Mouse (Mus musculus): Measurements from ENCODE around the gene Nup62.

Nup62 gene

GRCm38 (mm10) chr7:44815721-44816469 lies at the start of gene Nup62, which contains the start of gene Il4i1:
Nup62 (plus strand) TSS chr7:44816088.
Il4i1 (plus strand) TSS chr7:44816387.
- in situ Hi-C loops (cut with MboI; ENCODE audit: low pct_unique_long_range_greater_than_20kb in 1 of 2, low sequenced_read_pairs in 2 of 2, unreplicated experiment in 1 of 2), result no loop called here

- in situ Hi-C loops (cut with MboI; ENCODE audit: low pct_unique_long_range_greater_than_20kb in 1 of 2, low sequenced_read_pairs in 2 of 2, unreplicated experiment in 1 of 2), result no loop called here
These were observed 47.8 kb upstream of the Nup62 start for GRCm38 (mm10) chr7:44768129-44768528.

- in situ Hi-C loops (cut with MboI; ENCODE audit: low pct_unique_long_range_greater_than_20kb in 1 of 2, low sequenced_read_pairs in 2 of 2, unreplicated experiment in 1 of 2), result no loop called here
These were observed 45.8 kb upstream of the Nup62 start for GRCm38 (mm10) chr7:44770046-44770578.

- in situ Hi-C loops (cut with MboI; ENCODE audit: low pct_unique_long_range_greater_than_20kb in 1 of 2, low sequenced_read_pairs in 2 of 2, unreplicated experiment in 1 of 2), result no loop called here
These were observed 43.2 kb upstream of the Nup62 start for GRCm38 (mm10) chr7:44772591-44773204.

- in situ Hi-C loops (cut with MboI; ENCODE audit: low pct_unique_long_range_greater_than_20kb in 1 of 2, low sequenced_read_pairs in 2 of 2, unreplicated experiment in 1 of 2), result no loop called here
These were observed 38.9 kb upstream of the Nup62 start for GRCm38 (mm10) chr7:44776849-44777498.

GRCm38 (mm10) chr7:44780101-44780500 lies 35.8 kb upstream of the Nup62 start:
- in situ Hi-C loops (cut with MboI; ENCODE audit: low pct_unique_long_range_greater_than_20kb in 1 of 2, low sequenced_read_pairs in 2 of 2, unreplicated experiment in 1 of 2), result no loop called here

- in situ Hi-C loops (cut with MboI; ENCODE audit: low pct_unique_long_range_greater_than_20kb in 1 of 2, low sequenced_read_pairs in 2 of 2, unreplicated experiment in 1 of 2), result no loop called here
These were observed 26.4 kb upstream of the Nup62 start for GRCm38 (mm10) chr7:44789531-44789930.

- in situ Hi-C loops (cut with MboI; ENCODE audit: low pct_unique_long_range_greater_than_20kb in 1 of 2, low sequenced_read_pairs in 2 of 2, unreplicated experiment in 1 of 2), result no loop called here
These were observed 25.8 kb upstream of the Nup62 start for GRCm38 (mm10) chr7:44790066-44790465.

- in situ Hi-C loops (cut with MboI; ENCODE audit: low pct_unique_long_range_greater_than_20kb in 1 of 2, low sequenced_read_pairs in 2 of 2, unreplicated experiment in 1 of 2), result no loop called here
These were observed 23.1 kb upstream of the Nup62 start for GRCm38 (mm10) chr7:44792781-44793180.

- in situ Hi-C loops (cut with MboI; ENCODE audit: low pct_unique_long_range_greater_than_20kb in 1 of 2, low sequenced_read_pairs in 2 of 2, unreplicated experiment in 1 of 2), result no loop called here
These were observed 7.0 kb upstream of the Nup62 start for GRCm38 (mm10) chr7:44808927-44809326.

GRCm38 (mm10) chr7:44809466-44809865 lies 6.4 kb upstream of the Nup62 start:
- in situ Hi-C loops (cut with MboI; ENCODE audit: low pct_unique_long_range_greater_than_20kb in 1 of 2, low sequenced_read_pairs in 2 of 2, unreplicated experiment in 1 of 2), result no loop called here

GRCm38 (mm10) chr7:44810365-44810764 lies 5.5 kb upstream of the Nup62 start:
- in situ Hi-C loops (cut with MboI; ENCODE audit: low pct_unique_long_range_greater_than_20kb in 1 of 2, low sequenced_read_pairs in 2 of 2, unreplicated experiment in 1 of 2), result no loop called here

GRCm38 (mm10) chr7:44810819-44811557 lies 4.9 kb upstream of the Nup62 start:
- in situ Hi-C loops (cut with MboI; ENCODE audit: low pct_unique_long_range_greater_than_20kb in 1 of 2, low sequenced_read_pairs in 2 of 2, unreplicated experiment in 1 of 2), result no loop called here

GRCm38 (mm10) chr7:44812651-44813325 lies 3.1 kb upstream of the Nup62 start:
- in situ Hi-C loops (cut with MboI; ENCODE audit: low pct_unique_long_range_greater_than_20kb in 1 of 2, low sequenced_read_pairs in 2 of 2, unreplicated experiment in 1 of 2), result no loop called here

GRCm38 (mm10) chr7:44813985-44814384 lies 1.9 kb upstream of the Nup62 start:
- in situ Hi-C loops (cut with MboI; ENCODE audit: low pct_unique_long_range_greater_than_20kb in 1 of 2, low sequenced_read_pairs in 2 of 2, unreplicated experiment in 1 of 2), result no loop called here

- in situ Hi-C loops (cut with MboI; ENCODE audit: low pct_unique_long_range_greater_than_20kb in 1 of 2, low sequenced_read_pairs in 2 of 2, unreplicated experiment in 1 of 2), result no loop called here
These were observed 1.5 kb upstream of the Nup62 start for GRCm38 (mm10) chr7:44814423-44814822.

GRCm38 (mm10) chr7:44814952-44815553 lies 835 bp upstream of the Nup62 start:
- in situ Hi-C loops (cut with MboI; ENCODE audit: low pct_unique_long_range_greater_than_20kb in 1 of 2, low sequenced_read_pairs in 2 of 2, unreplicated experiment in 1 of 2), result no loop called here

- in situ Hi-C loops (cut with MboI; ENCODE audit: low pct_unique_long_range_greater_than_20kb in 1 of 2, low sequenced_read_pairs in 2 of 2, unreplicated experiment in 1 of 2), result no loop called here
These were observed 658 bp downstream of the Nup62 start, which contains the start of gene Atf5 for GRCm38 (mm10) chr7:44816470-44817021. Atf5 (minus strand) TSS chr7:44816658.
